Mouse (Mus musculus): ENCODE results near the gene Neo1. TPM values are rescaled to one million over a fixed set of nuclear protein-coding genes. Genes with fewer than 3 reads are reported as not detected.

Neo1 gene
- polyA plus RNA-seq (2014; fragmentation: Nextera tagmentation; extraction: Ambion mirVana) = 38.6 and 41.8 TPM in 2 replicates

DNA sequence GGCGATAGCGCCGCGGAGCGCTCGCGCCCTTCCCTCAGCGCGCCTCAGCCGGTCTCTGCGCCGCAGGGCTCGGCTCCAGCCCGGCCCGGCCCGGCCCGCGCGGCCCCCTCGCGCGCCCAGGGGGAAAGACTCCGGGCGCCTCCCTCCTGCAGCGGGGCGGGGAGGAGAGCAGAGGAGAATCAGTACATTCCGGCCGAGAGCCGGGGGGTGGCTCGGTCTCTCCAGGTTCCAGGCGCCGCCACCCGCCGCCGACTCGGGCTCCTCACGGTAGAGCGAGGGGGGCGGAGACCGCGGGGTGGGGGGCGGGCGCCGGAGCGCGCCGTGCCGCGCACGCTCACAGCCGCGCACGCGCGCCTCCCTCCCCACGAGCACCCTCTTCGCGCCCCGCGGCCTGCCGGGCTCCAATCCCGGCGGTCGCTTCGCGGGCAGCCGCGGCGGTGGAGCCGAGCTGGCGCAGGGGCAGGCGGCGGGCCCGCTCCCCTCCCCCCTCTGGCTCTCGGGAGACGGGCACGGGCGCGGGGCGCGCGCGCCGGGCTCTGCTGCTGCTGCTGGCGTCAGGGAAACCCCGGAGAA lies at the start of gene Neo1:
Neo1 (minus strand) TSS at position 283 of the 573 bp plus-strand sequence.
- H3K36me3 ChIP-seq (ENCODE audit: control insufficient read depth, insufficient read depth, low read length) = no peaks in the 10 kb centered on the region
- DNase-seq (ENCODE audit: low spot score) (peak; percentile 97), ATAC-seq (replicated peaks; ENCODE audit: low FRiP score) (peak; percentile 91)
- no peaks in the 10 kb centered on the region; the same call in 1 of the 2 replicates for H3K4me1 ChIP-seq (replicated peaks; ENCODE audit: control insufficient read depth, insufficient read depth, low read length)
- H3K9me3 ChIP-seq (ENCODE audit: control insufficient read depth, low read length) = no peaks in the 10 kb centered on the region
- H3K27ac ChIP-seq (ENCODE audit: low read depth, low read length) = peak within 1 kb of the TSS; percentile 99
- whole genome bisulfite sequencing = under 1% methylated on average over 43 of the region's 86 CpGs
- H3K27me3 ChIP-seq (ENCODE audit: control insufficient read depth, insufficient read depth, low read length) = no peaks in the 10 kb centered on the region
- peak within 1 kb of the TSS; percentile 95 for H3K9ac ChIP-seq (ENCODE audit: low read length)
- H3K4me2 ChIP-seq (ENCODE audit: low read depth, low read length, severe bottlenecking) = peak within 1 kb of the TSS; percentile 71
- peak within 1 kb of the TSS; percentile 96 for H3K4me3 ChIP-seq (ENCODE audit: low read depth, low read length)

DNA sequence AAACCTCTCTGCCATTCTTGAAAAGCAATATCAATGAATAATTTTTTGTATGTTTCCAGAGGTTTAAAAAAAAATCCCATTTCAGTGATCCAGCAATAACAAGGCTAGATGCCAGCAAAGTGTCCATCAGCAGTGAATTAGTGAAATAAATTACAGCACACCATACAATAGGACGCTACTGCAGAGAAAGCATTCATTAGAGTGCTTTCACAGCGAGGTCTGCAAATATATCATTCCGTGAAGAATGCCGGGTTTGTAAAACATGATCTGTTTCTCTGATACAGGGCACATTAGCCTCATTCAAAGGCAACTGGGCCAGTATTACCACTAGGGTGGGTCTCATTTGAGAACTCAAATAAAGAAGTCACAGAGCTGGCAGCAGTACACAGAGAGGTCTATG lies 39.4 kb upstream of the Neo1 start:
- ATAC-seq (replicated peaks; ENCODE audit: low FRiP score) = no peak
- 85% methylated on average over 4 of the region's 4 CpGs for WGBS
- Histone ChIP-seq H3K4me2 (ENCODE audit: low read depth, low read length, severe bottlenecking) (no peak overlapping the region), H3K9me3 (ENCODE audit: control insufficient read depth, low read length) (no peaks in the 10 kb centered on the region), H3K4me3 (ENCODE audit: low read depth, low read length) (no peak overlapping the region), H3K36me3 (ENCODE audit: control insufficient read depth, insufficient read depth, low read length) (no peaks in the 10 kb centered on the region), H3K27me3 (ENCODE audit: control insufficient read depth, insufficient read depth, low read length) (no peaks in the 10 kb centered on the region), H3K9ac (ENCODE audit: low read length) (no peak overlapping the region), H3K4me1 (replicated peaks; ENCODE audit: control insufficient read depth, insufficient read depth, low read length) (peaks cover 15% of the 10 kb centered on the region; the same call in 1 of the 2 replicates), H3K27ac (ENCODE audit: low read depth, low read length) (no peak overlapping the region)
- DNase-seq (ENCODE audit: low spot score) = no peak

DNA sequence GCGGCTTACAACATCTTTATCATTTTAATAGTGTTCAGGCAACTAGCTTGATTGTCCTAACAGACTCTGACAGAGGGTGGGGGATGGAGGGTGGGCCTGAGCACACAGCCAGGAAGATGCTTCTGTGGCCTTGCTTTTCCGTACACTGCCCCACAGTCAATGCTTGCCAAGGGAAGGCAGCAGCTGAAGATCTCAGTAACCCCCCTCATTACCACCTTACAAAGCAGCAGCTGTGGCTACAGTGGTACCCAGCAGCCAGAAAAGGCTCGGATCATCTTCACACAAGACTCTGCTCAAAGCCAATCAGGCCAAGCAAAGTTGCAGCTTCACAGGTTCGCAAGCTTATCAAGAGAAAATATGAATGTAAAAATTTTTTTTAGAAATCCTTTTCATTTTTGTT lies 37.6 kb upstream of the Neo1 start:
- H3K36me3 ChIP-seq (ENCODE audit: control insufficient read depth, insufficient read depth, low read length) = no peaks in the 10 kb centered on the region
- no peak overlapping the region for H3K4me3 ChIP-seq (ENCODE audit: low read depth, low read length)
- no peak overlapping the region for H3K27ac ChIP-seq (ENCODE audit: low read depth, low read length)
- ATAC-seq (replicated peaks; ENCODE audit: low FRiP score) = no peak
- no peak for DNase-seq (ENCODE audit: low spot score)
- H3K9ac ChIP-seq (ENCODE audit: low read length) = no peak overlapping the region
- no peak overlapping the region for H3K4me2 ChIP-seq (ENCODE audit: low read depth, low read length, severe bottlenecking)
- WGBS = 84% methylated on average over 4 of the region's 4 CpGs
- H3K4me1 ChIP-seq (replicated peaks; ENCODE audit: control insufficient read depth, insufficient read depth, low read length) = peaks cover 15% of the 10 kb centered on the region; the same call in 1 of the 2 replicates
- no peaks in the 10 kb centered on the region for H3K9me3 ChIP-seq (ENCODE audit: control insufficient read depth, low read length)
- no peaks in the 10 kb centered on the region for H3K27me3 ChIP-seq (ENCODE audit: control insufficient read depth, insufficient read depth, low read length)

DNA sequence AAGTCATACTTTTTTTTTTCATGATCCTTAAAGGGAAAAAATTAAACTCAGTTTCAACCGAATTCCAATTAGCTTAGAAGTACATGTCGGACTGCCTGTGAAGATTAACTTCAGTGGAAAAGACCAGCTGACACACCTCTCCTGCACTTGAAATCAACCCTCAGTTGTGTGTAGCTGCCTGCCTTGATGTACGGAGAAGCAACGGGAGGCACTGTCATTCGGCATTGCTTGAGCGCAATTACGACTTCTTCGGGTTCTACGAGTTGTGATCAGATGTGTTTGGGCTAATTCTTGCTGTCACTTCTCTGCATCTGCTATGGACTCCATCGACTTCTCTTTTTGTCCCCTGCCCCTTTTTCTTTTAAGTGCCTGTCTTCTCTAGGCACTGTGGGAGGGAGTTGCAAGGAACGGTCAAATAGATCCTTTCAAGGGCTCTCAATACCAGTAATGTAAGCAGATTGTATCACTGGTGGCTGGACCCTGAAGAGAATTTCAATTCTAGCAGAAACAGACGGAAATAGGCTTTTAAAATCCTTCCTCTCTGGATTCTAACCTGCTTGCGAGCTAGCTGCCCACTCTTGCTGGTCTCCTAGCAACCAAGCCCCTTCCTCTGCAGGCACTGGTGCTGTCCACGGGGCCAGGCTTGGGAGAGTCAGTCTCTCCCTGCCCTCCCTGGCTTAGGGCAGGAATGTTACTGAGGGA lies 36.0 kb upstream of the Neo1 start:
- H3K4me3 ChIP-seq (ENCODE audit: low read depth, low read length) = peak overlapping the region; percentile 15
- WGBS = 24% methylated on average over 14 of the region's 14 CpGs
- 0 out of 2 replicates have a peak overlapping the region, but pooled peaks have one; percentile 3 for H3K9ac ChIP-seq (ENCODE audit: low read length)
- no peaks in the 10 kb centered on the region for H3K27me3 ChIP-seq (ENCODE audit: control insufficient read depth, insufficient read depth, low read length)
- H3K4me1 ChIP-seq (replicated peaks; ENCODE audit: control insufficient read depth, insufficient read depth, low read length) = peaks cover 15% of the 10 kb centered on the region; the same call in 1 of the 2 replicates
- ATAC-seq (replicated peaks; ENCODE audit: low FRiP score) (peak; percentile 76), DNase-seq (ENCODE audit: low spot score) (peak; percentile 64)
- H3K27ac ChIP-seq (ENCODE audit: low read depth, low read length) = peak overlapping the region; percentile 25; the same call in 1 of the 2 replicates
- H3K9me3 ChIP-seq (ENCODE audit: control insufficient read depth, low read length) = no peaks in the 10 kb centered on the region
- no peaks in the 10 kb centered on the region for H3K36me3 ChIP-seq (ENCODE audit: control insufficient read depth, insufficient read depth, low read length)
- peak overlapping the region; percentile 45 for H3K4me2 ChIP-seq (ENCODE audit: low read depth, low read length, severe bottlenecking)

DNA sequence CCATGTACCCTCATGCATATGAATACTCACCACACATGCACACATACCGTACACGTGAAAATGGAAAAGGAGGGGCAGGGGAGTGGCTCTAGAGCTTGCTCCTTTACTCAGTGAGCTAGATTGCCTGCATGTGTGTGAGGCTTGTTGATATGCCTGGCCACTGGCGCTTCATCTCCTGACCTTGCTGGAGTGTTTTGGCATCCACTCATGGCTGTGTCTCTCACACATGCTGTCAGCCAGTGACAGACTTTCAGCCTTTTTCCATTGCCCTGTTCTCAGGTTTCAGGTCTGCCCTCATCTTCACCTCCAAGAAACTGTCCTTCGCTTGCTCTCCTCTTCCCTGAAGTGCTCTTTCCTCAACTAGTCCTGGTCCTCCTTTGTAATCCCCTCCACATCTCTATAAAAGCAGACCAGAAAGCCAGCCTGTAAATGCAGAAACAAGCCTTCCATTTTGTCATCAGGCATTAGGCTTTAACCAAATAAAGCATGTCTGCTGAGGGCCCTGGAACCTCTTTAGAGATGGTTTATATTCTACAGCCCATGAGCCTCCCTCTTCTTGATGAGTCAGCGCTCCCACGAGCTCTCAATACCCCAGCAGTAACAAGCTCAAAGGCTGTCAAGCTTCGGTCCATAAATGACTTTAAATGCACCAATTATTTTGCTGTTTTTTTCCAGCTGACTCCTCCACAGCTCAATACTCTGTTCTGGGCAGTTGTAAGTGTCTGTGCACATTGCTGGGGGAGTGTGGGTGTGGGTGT lies 35.2 kb upstream of the Neo1 start:
- Histone ChIP-seq H3K9ac (ENCODE audit: low read length) (no peak overlapping the region), H3K9me3 (ENCODE audit: control insufficient read depth, low read length) (no peaks in the 10 kb centered on the region), H3K4me2 (ENCODE audit: low read depth, low read length, severe bottlenecking) (no peak overlapping the region), H3K27me3 (ENCODE audit: control insufficient read depth, insufficient read depth, low read length) (no peaks in the 10 kb centered on the region), H3K36me3 (ENCODE audit: control insufficient read depth, insufficient read depth, low read length) (no peaks in the 10 kb centered on the region), H3K4me1 (replicated peaks; ENCODE audit: control insufficient read depth, insufficient read depth, low read length) (peaks cover 18% of the 10 kb centered on the region), H3K4me3 (ENCODE audit: low read depth, low read length) (no peak overlapping the region), H3K27ac (ENCODE audit: low read depth, low read length) (no peak overlapping the region)
- DNase-seq (ENCODE audit: low spot score) (no peak), ATAC-seq (replicated peaks; ENCODE audit: low FRiP score) (no peak)
- 69% methylated on average over 7 of the region's 7 CpGs for WGBS

DNA sequence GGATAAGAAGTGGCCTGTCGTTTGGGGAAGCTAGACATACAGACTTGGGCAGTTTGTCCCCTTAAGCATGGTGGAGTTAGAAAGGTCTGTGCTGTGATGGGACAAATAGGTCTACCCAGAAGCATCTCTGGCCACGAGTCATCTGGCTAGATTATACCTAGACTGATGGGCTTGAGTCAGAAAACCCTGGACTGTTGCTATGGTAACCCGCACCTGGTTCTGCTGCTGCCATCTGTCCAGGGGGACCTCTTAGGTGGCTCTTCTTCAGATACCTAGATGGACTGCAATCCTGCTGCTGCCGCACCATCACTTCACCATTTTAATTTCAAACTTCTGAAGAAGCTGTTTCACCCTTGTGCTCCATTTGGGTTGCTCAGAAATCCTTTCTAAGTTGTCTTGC lies 34.0 kb upstream of the Neo1 start:
- no peaks in the 10 kb centered on the region for H3K9me3 ChIP-seq (ENCODE audit: control insufficient read depth, low read length)
- no peak for DNase-seq (ENCODE audit: low spot score)
- WGBS = 87% methylated on average over 4 of the region's 4 CpGs

DNA sequence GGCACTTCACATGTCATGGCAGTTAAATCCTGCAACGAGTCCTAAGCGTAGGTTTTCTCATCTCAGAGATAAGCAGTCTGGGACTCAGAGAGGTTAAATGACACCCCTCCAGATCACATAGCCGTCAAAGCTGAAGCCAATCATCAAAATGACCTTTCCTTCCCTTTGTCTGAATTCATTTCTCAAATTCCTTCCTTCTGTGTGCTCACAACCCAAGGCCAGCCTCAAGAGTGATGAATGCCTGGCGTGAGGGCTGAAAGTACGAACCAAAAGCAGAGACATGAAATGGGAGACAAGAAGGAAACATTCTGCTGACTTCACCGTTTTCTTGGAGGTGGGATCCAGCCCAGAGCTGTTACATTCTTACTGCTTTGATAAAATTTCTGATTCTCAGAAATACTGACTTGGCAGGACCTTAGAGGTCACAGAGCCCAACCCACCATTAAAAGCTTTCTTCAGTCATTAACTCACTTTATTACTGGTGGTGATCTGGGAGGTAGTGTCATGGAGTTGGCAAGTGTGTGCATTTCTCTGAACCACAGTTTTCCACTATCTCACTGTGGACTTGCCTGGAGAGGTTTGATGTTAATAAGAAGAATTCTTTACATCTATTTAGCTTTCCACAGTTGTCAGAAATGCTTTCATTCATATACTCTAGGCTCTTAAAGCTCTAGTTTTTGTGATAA lies 29.5 kb upstream of the Neo1 start:
- WGBS = 69% methylated on average over 6 of the region's 6 CpGs
- no peak overlapping the region for H3K9ac ChIP-seq (ENCODE audit: low read length)
- no peaks in the 10 kb centered on the region for H3K36me3 ChIP-seq (ENCODE audit: control insufficient read depth, insufficient read depth, low read length)
- no peak overlapping the region for H3K4me2 ChIP-seq (ENCODE audit: low read depth, low read length, severe bottlenecking)
- H3K4me1 ChIP-seq (replicated peaks; ENCODE audit: control insufficient read depth, insufficient read depth, low read length) = peaks cover 3% of the 10 kb centered on the region
- ATAC-seq (replicated peaks; ENCODE audit: low FRiP score) (no peak), DNase-seq (ENCODE audit: low spot score) (no peak)
- H3K4me3 ChIP-seq (ENCODE audit: low read depth, low read length) = no peak overlapping the region
- no peaks in the 10 kb centered on the region for H3K27me3 ChIP-seq (ENCODE audit: control insufficient read depth, insufficient read depth, low read length)
- no peak overlapping the region for H3K27ac ChIP-seq (ENCODE audit: low read depth, low read length)
- H3K9me3 ChIP-seq (ENCODE audit: control insufficient read depth, low read length) = no peaks in the 10 kb centered on the region

More for the DNA sequence above, 34.0 kb upstream of the Neo1 start:
- Histone ChIP-seq H3K27me3 (ENCODE audit: control insufficient read depth, insufficient read depth, low read length) (no peaks in the 10 kb centered on the region), H3K36me3 (ENCODE audit: control insufficient read depth, insufficient read depth, low read length) (no peaks in the 10 kb centered on the region), H3K4me3 (ENCODE audit: low read depth, low read length) (no peak overlapping the region), H3K9ac (ENCODE audit: low read length) (no peak overlapping the region), H3K4me2 (ENCODE audit: low read depth, low read length, severe bottlenecking) (no peak overlapping the region), H3K4me1 (replicated peaks; ENCODE audit: control insufficient read depth, insufficient read depth, low read length) (peaks cover 18% of the 10 kb centered on the region), H3K27ac (ENCODE audit: low read depth, low read length) (no peak overlapping the region)
- no peak for ATAC-seq (replicated peaks; ENCODE audit: low FRiP score)

DNA sequence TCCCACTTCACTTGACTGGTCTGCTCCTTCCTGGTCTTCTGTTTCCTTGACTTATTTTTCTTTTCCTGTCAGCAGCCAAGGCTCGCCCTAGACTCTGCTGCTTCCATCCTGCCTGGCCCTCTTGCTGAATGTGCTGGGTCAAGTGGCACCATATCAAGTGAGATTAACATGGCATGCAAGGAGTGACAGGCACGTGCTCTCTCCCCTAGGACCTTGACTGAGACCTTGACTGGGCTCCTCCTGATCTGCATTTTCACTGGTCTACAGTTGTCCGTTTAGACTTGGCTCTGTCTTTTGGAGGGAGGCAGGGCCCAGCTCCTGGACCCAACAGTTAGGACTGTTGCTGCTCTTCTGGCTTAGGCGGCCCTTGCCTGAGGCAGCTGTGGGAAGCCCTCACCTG lies 26.2 kb upstream of the Neo1 start:
- ATAC-seq (replicated peaks; ENCODE audit: low FRiP score) = no peak

More for the DNA sequence above, 26.2 kb upstream of the Neo1 start:
- H3K36me3 ChIP-seq (ENCODE audit: control insufficient read depth, insufficient read depth, low read length) = no peaks in the 10 kb centered on the region
- H3K4me3 ChIP-seq (ENCODE audit: low read depth, low read length) = no peak overlapping the region
- H3K4me1 ChIP-seq (replicated peaks; ENCODE audit: control insufficient read depth, insufficient read depth, low read length) = peaks cover 3% of the 10 kb centered on the region
- H3K4me2 ChIP-seq (ENCODE audit: low read depth, low read length, severe bottlenecking) = no peak overlapping the region
- H3K27ac ChIP-seq (ENCODE audit: low read depth, low read length) = no peak overlapping the region
- 79% methylated on average over 4 of the region's 4 CpGs for WGBS
- no peaks in the 10 kb centered on the region for H3K9me3 ChIP-seq (ENCODE audit: control insufficient read depth, low read length)
- no peaks in the 10 kb centered on the region for H3K27me3 ChIP-seq (ENCODE audit: control insufficient read depth, insufficient read depth, low read length)
- DNase-seq (ENCODE audit: low spot score) = no peak
- no peak overlapping the region for H3K9ac ChIP-seq (ENCODE audit: low read length)
